In the genomic region with DNA sequence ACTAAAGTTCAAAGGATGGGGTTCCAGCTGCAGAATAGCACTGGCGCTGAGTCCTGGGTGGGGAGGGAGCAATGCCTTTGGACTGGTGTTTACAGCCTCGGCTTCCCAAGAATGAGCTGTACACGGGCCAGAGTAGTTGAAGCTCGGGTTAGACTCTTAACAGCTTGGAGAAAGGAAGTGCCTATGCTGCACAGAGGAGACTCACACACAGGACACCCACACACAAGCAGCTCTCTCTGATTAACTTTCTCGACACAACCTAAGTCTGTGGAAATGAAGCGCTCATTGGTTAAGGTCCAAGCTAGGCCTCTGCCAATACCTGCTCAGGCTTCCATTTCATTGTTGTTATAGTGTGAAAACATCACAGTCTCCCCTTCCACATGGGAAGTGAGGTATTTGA, we compare ENCODE assay signal across 22 mouse cellular contexts.
DNase-seq lines count a peak whose midpoint lies in the region; ATAC-seq and TF ChIP-seq lines count a peak whose summit lies in the region.
"Had no signal": no experiment of that assay in that cellular context is flagged by ENCODE, and none has a peak within 500 bp of the region (broad histone marks: within the 10 kb centered on the region; RNA-seq: fewer than 3 reads in every experiment).

No protein-coding gene starts in this region.

- no peak for TF ChIP-seq CTCF in lung, postnatal 0 days (IDR thresholded peaks at IDR 0.05)
- TF ChIP-seq CTCF in intestine, postnatal 0 days (IDR thresholded peaks at IDR 0.05; ENCODE audit: low read depth), result no peak

- H3K4me3 ChIP-seq in lung, postnatal 0 days (ENCODE audit: low read depth, low read length), result no peak overlapping the region
- H3K4me3 ChIP-seq in intestine, postnatal 0 days (ENCODE audit: low read depth, low read length), result no peak overlapping the region
- H3K4me3 ChIP-seq: embryonic facial prominence, embryonic 15.5 days; erythroblast, embryonic 14.5 days; forebrain, embryonic 10.5 days; heart, adult 2 months; heart, embryonic 15.5 days; hindbrain, embryonic 15.5 days had no signal

- peak; percentile 84 for DNase-seq in heart, adult 11 months
- no peak for DNase-seq in heart, postnatal 25 days (ENCODE audit: low spot score)
- peak; percentile 35 for DNase-seq in lung, postnatal 36 days
- no peak for DNase-seq in lung, postnatal 0 days (ENCODE audit: low spot score)
- DNase-seq in cerebellum, postnatal 36 days, result no peak
- DNase-seq: adrenal gland, postnatal 10 days; cerebellum, adult 11-12 months; cerebellum, adult 9-10 months; cerebellum, postnatal 25 days; gastrocnemius, postnatal 10 days; heart, adult 2 months; heart, postnatal 36 days had no signal

- no peaks in the 10 kb centered on the region; the same call in 1 of the 2 replicates for H3K4me1 ChIP-seq in lung, postnatal 0 days (ENCODE audit: insufficient read depth, low read depth, low read length)
- no peaks in the 10 kb centered on the region for H3K4me1 ChIP-seq in intestine, postnatal 0 days (replicated peaks; ENCODE audit: control insufficient read depth, insufficient read depth, low read length)
- H3K4me1 ChIP-seq: embryonic facial prominence, embryonic 15.5 days; forebrain, embryonic 10.5 days; hindbrain, embryonic 15.5 days had no signal

- WGBS in lung, postnatal 0 days, result 52% methylated on average over 6 of the region's 6 CpGs
- WGBS in intestine, postnatal 0 days, result 75% methylated on average over 6 of the region's 6 CpGs

- H3K36me3 ChIP-seq in lung, postnatal 0 days (ENCODE audit: insufficient read depth, low read length), result no peaks in the 10 kb centered on the region
- no peaks in the 10 kb centered on the region for H3K36me3 ChIP-seq in intestine, postnatal 0 days (ENCODE audit: control insufficient read depth, insufficient read depth)
- H3K36me3 ChIP-seq: embryonic facial prominence, embryonic 15.5 days; forebrain, embryonic 10.5 days; G1E; heart, embryonic 15.5 days; hindbrain, embryonic 15.5 days had no signal

- no peaks in the 10 kb centered on the region for H3K9me3 ChIP-seq in lung, postnatal 0 days (ENCODE audit: low read length)
- H3K9me3 ChIP-seq in intestine, postnatal 0 days (ENCODE audit: control insufficient read depth), result no peaks in the 10 kb centered on the region
- H3K9me3 ChIP-seq: embryonic facial prominence, embryonic 15.5 days; G1E; heart, embryonic 15.5 days; hindbrain, embryonic 15.5 days had no signal

- no peaks in the 10 kb centered on the region for H3K27me3 ChIP-seq in lung, postnatal 0 days (replicated peaks; ENCODE audit: insufficient read depth, low read length)
- no peaks in the 10 kb centered on the region for H3K27me3 ChIP-seq in intestine, postnatal 0 days (replicated peaks; ENCODE audit: control insufficient read depth, insufficient read depth, low read length)
- H3K27me3 ChIP-seq: embryonic facial prominence, embryonic 15.5 days; heart, embryonic 15.5 days; hindbrain, embryonic 15.5 days had no signal

- H3K27ac ChIP-seq in lung, postnatal 0 days (ENCODE audit: low read length), result no peak overlapping the region
- H3K27ac ChIP-seq in intestine, postnatal 0 days (ENCODE audit: low read depth, low read length), result no peak overlapping the region
- H3K27ac ChIP-seq: embryonic facial prominence, embryonic 15.5 days; forebrain, embryonic 10.5 days; heart, adult 2 months; heart, embryonic 15.5 days; hindbrain, embryonic 15.5 days had no signal

- H3K4me2 ChIP-seq in lung, postnatal 0 days (replicated peaks; ENCODE audit: low read depth, low read length), result no peak overlapping the region
- no peak overlapping the region for H3K4me2 ChIP-seq in intestine, postnatal 0 days (replicated peaks; ENCODE audit: low read depth)
- H3K4me2 ChIP-seq: embryonic facial prominence, embryonic 15.5 days; heart, embryonic 11.5 days; heart, embryonic 15.5 days; hindbrain, embryonic 15.5 days had no signal

- no peak for TF ChIP-seq EP300 in lung, postnatal 0 days (IDR thresholded peaks at IDR 0.05)

- ATAC-seq in lung, postnatal 0 days, result no peak
- peak; percentile 39 for ATAC-seq in activated CD4-positive, CD25-positive, alpha-beta regulatory T cell, adult 4 months
- no peak for ATAC-seq in intestine, postnatal 0 days
- ATAC-seq: forebrain, embryonic 14.5 days had no signal

- H3K9ac ChIP-seq in lung, postnatal 0 days (replicated peaks; ENCODE audit: low read depth), result no peak overlapping the region
- H3K9ac ChIP-seq in intestine, postnatal 0 days (ENCODE audit: low read depth, low read length), result no peak overlapping the region
- H3K9ac ChIP-seq: embryonic facial prominence, embryonic 15.5 days; heart, embryonic 15.5 days; hindbrain, embryonic 15.5 days had no signal

- intact Hi-C loops in heart, postnatal 25 days (cut with DNase I), result no loop called here

Comparison
In these comparisons a context has a peak if more than half of its experiments do, and no peak if none do; other contexts are left out.
1. DNase-seq: peak in heart, adult 11 months (single experiment) and lung, postnatal 36 days (single experiment); none in heart, postnatal 25 days (single experiment), lung, postnatal 0 days (single experiment) and cerebellum, postnatal 36 days (0 of 2).